In genomic region chr3:136658681-136659080, GRCm38 (mm10) we compare ENCODE assay signal across 14 mouse cellular contexts.
"Had no signal": no experiment of that assay in that cellular context is flagged by ENCODE, and none has a peak within 500 bp of the region (broad histone marks: within the 10 kb centered on the region; RNA-seq: fewer than 3 reads in every experiment).

No protein-coding gene starts in this region.

- ATAC-seq: intestine, embryonic 15.5 days had no signal

- H3K27me3 ChIP-seq: intestine, embryonic 15.5 days; kidney, embryonic 15.5 days; limb, embryonic 12.5 days; lung, embryonic 15.5 days; neural tube, embryonic 15.5 days had no signal

- H3K4me2 ChIP-seq: intestine, embryonic 15.5 days; kidney, embryonic 15.5 days; limb, embryonic 12.5 days; lung, embryonic 15.5 days; neural tube, embryonic 15.5 days had no signal

- H3K4me1 ChIP-seq: intestine, embryonic 15.5 days; kidney, embryonic 15.5 days; limb, embryonic 12.5 days; lung, embryonic 15.5 days; neural tube, embryonic 15.5 days had no signal

- DNase-seq: kidney, adult 2 months; kidney, postnatal 14 days; midbrain, embryonic 14.5 days; right cerebral cortex, adult 18-20 months; right cerebral cortex, postnatal 25 days; thymus, postnatal 4 days had no signal

- H3K9me3 ChIP-seq: intestine, embryonic 15.5 days; kidney, embryonic 15.5 days; limb, embryonic 12.5 days; lung, embryonic 15.5 days; neural tube, embryonic 15.5 days had no signal

- H3K36me3 ChIP-seq: intestine, embryonic 15.5 days; kidney, embryonic 15.5 days; limb, embryonic 12.5 days; lung, embryonic 15.5 days; midbrain, embryonic 10.5 days; neural tube, embryonic 15.5 days had no signal

- H3K4me3 ChIP-seq: intestine, embryonic 15.5 days; kidney, embryonic 15.5 days; left cerebral cortex, adult 2 months; limb, embryonic 12.5 days; lung, embryonic 15.5 days; midbrain, embryonic 10.5 days; myocyte; neural tube, embryonic 15.5 days had no signal

- H3K27ac ChIP-seq: intestine, embryonic 15.5 days; kidney, embryonic 15.5 days; left cerebral cortex, adult 2 months; limb, embryonic 12.5 days; lung, embryonic 15.5 days; midbrain, embryonic 10.5 days; neural tube, embryonic 15.5 days had no signal

- H3K9ac ChIP-seq: intestine, embryonic 15.5 days; kidney, embryonic 15.5 days; limb, embryonic 12.5 days; lung, embryonic 15.5 days; neural tube, embryonic 15.5 days had no signal
